8 mouse cellular contexts compared by ENCODE assay signal in genomic region chr9:78108796-78109239, GRCm38 (mm10). TPM values are rescaled to one million over a fixed set of nuclear protein-coding genes. Genes with fewer than 3 reads are reported as not detected.
DNase-seq lines count a peak whose midpoint lies in the region; ATAC-seq lines count a peak whose summit lies in the region.

Fbxo9 (minus strand) TSS chr9:78109065.
Ick (plus strand) TSS chr9:78109192.

- peak; percentile 96 for DNase-seq in adipocyte (ENCODE audit: low spot score)
- peak; percentile 98 for DNase-seq in embryo, embryonic 10 days (ENCODE audit: low spot score)
- peak; percentile 69 for DNase-seq in gastrocnemius, postnatal 10 days
- DNase-seq in induced T-regulatory cell, adult 2 months (ENCODE audit: low read depth), result peak; percentile 97
- DNase-seq in left cerebral cortex, adult 9 months (ENCODE audit: low spot score in 2 of 2), result peak; percentile 88 to 94
- DNase-seq in right cerebral cortex, postnatal 14 days, result peak; percentile 77
- peak; percentile 78 to 79 for DNase-seq in urinary bladder, postnatal 4 days (ENCODE audit: low spot score in 2 of 2)

- ATAC-seq in megakaryocyte progenitor cell, adult 5-6 weeks (replicated peaks; ENCODE audit: poor library complexity), result peak; percentile 65

RNA-seq across cellular contexts. Expression of gene Fbxo9, which starts in this region (rescaled TPM):
- 10 to 100 TPM; 54.2 to 55.2 TPM for total RNA-seq in gastrocnemius, postnatal 10 days (2021)
- 51.1 and 58.3 TPM in 2 replicates for total RNA-seq in megakaryocyte progenitor cell, adult 5-6 weeks (2015)
- total RNA-seq in megakaryocyte progenitor cell, adult 5-6 weeks (2017), result 48.1 and 61.6 TPM in 2 replicates

RNA-seq across cellular contexts. Expression of gene Ick, which starts in this region (rescaled TPM):
- 10 to 100 TPM; 15.5 to 20.6 TPM for total RNA-seq in gastrocnemius, postnatal 10 days (2021)
- total RNA-seq in megakaryocyte progenitor cell, adult 5-6 weeks (2015), result 11.0 and 12.4 TPM in 2 replicates
- total RNA-seq in megakaryocyte progenitor cell, adult 5-6 weeks (2017), result 5.1 and 15.3 TPM in 2 replicates

Comparison
In these comparisons a context has a peak if more than half of its experiments do, and no peak if none do; other contexts are left out.
1. Peak in every context shown above with its lines: DNase-seq and ATAC-seq.